Mouse (Mus musculus) fat pad, adult 2 months (tissue): ENCODE results near the gene Gm37240.
"Not testable (repeated sequence)": the region's sequence is repeated elsewhere in the genome, so short reads cannot be mapped to it uniquely, and the experiment has no call there.

Experiments used
- DNase-seq: peaks from one replicate; pipeline ENCODE4 v3.0.0-alpha.2; 2011; ENCODE audit warnings: low read depth, low spot score; ENCODE audit errors: extremely low read depth

Gm37240 gene

DNA sequence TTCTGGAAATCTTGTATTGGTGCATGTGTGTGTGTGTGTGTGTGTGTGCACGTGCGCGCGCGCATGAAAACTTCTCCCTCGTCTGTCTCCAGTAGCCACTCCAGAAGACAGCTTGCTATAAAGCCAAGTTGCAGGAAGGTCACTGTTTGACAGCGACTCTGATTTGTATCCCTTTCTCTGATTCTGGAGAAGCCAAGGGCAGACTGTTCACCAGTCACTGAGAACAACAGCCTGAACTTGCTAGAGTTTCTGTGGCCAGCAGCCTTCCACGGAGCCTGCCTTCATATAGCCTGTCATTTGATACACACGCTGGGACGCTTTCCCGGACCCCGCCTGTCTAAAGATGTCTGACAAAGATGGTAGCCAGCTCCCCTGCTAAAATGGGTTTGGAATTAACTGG, 1224.2 kb downstream of the Gm37240 start:
- no peak for DNase-seq

GRCm38 (mm10) chr3:84660380-84660779, 1226.9 kb downstream of the Gm37240 start:
- DNase-seq, result no peak

DNA sequence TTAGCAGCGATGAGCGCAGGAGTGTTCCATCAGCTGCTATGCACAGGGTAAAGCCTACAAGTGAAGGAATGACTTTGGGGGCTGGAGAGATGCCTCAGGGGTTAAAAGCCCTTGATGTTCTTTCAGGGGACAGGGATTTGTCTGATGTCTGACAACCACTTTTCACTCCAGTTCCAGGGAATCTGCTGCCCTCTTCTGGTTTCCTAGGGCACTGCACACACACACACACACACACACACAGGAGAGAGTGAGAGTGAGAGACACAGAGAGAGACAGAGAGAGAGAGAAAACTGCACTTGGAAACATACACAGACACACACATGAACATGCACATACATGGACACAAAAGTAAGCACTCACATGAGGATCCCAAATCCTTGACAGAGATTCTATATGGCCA, 1228.4 kb downstream of the Gm37240 start:
- no peak for DNase-seq

GRCm38 (mm10) chr3:84658017-84658416, 1229.3 kb downstream of the Gm37240 start:
- no peak for DNase-seq

GRCm38 (mm10) chr3:84657240-84657639, 1230.1 kb downstream of the Gm37240 start:
- DNase-seq, result no peak

DNA sequence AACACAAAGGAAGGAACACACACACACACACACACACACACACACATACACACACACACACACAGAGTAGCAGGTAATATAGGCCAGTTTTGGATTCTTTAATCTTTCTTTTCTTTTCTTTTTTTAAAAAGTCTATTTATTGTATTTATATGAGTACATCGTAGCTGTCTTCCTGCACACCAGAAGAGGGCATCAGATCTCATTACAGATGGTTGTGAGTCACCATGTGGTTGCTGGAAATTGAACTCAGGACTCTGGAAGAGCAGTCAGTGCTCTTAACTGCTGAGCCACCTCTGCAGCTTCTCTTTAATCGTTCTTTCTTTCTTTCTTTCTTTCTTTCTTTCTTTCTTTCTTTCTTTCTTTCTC, 1231.5 kb downstream of the Gm37240 start:
- not testable (repeated sequence) for DNase-seq

DNA sequence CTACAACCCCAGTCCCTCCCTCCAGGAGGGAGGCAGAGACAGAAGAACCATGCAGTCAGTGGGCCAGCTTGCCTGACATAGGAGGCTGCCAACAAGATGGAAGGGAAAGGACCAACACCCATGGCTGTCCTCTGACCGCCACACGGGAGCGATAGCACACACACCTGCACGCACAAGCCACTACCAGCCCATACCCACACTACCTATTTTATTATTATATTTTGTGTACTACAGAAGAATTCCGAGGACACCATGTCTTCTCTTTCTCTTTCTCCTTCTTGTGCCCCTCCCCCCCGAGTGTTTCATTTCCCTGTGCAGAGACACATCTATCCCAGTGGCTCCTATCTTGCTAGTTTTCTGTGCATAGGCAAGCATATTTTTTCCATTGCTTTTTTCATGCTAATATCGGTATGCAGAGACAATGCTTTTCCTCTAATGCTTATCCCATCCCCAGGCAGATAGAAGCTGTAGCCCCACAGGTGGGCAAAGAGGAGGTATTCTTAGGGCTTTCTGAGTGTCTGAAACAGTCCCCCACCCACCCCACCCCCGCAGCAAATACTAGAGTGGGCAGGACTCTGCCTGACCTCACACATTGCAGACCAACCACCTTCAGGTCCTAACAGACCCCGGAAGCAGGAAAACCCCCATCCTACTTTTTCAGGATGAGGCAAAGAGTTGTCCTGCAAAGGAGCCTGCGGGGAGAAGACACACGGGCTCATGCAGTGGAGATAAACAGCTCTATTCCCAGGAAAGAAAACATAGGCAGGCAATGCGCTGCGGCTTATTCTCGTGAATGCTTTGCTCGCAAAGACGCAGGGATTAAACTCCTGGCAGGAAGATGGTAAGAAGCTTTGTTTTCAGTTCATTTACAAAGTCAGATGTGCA, 1232.2 kb downstream of the Gm37240 start:
- no peak for DNase-seq

GRCm38 (mm10) chr3:84654246-84654826, 1233.0 kb downstream of the Gm37240 start:
- DNase-seq, result no peak

DNA sequence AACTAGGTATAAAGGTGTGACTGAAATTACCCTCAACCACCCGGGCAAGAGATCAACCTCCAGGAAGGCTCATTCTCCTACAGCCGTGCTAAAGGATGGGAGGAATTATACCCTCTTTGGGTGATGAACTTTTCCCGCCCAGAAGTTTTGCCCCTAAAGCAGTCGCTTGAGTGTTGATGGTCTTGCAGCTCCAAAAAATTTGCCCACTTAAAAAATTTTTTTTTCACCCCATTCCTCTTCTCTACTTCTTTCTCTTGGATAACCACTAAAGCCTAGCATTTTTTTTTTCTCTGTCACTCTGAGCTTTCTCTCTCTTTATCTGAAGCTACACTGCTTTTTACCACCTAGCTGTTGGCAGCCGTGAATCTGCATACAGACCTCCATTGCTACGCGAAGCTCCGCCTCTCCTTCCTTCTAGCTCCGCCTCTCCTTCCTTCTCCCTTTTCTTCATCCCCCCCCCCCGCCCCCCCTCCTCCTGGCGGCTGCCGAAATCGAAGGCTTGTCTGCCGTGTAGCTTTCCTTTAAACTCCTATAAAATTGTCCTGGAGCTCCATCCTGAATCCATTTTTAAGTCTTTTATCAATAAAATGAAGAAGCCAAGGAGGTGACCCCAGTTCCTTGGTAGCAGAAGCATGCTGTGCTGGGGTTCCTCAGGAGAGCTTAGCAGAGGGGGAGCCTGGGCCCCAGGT, 1233.6 kb downstream of the Gm37240 start:
- DNase-seq, result no peak

GRCm38 (mm10) chr3:84652643-84653556, 1234.4 kb downstream of the Gm37240 start:
- DNase-seq, result no peak

DNA sequence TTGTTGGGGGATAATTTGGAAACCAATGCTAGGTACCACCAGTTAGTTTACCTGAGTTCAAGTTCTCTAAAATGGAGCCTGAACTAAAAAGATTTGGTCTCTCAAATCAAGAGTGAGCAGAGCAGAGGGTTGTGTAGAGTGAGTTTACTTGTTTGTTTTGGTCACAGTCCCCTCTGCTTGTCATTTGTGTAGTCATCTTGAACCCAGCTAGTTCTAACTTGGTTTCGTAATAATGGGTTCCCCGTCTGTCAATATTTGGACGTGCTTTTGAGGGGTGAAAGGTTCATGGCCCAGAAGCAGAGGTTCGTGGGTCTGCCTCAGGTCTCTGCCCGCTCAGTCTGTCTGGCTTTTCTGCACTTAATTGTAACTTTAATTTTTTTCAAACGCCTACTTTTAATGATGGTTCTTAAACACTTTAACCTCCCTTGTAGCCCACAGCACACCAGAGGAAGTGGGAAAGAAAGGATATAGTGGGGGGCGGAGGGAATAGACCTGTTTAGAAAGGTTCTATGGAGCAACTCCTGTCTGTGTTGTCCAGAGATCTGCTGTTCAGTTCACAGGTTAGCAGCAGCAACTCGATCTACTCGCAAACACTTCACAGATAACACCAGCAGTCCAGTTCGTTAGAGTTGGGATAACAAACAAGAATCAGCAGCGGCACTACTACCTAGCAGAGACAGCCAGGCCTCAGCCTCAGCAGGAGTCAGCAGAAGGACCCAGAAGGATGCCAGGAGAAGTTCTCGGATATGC, 1237.6 kb downstream of the Gm37240 start:
- no peak for DNase-seq

GRCm38 (mm10) chr3:84648069-84648468, 1239.2 kb downstream of the Gm37240 start:
- not testable (repeated sequence) for DNase-seq

- DNase-seq, result no peak
Observed at GRCm38 (mm10) chr3:84647616-84648015, 1239.7 kb downstream of the Gm37240 start.

- DNase-seq, result no peak
Observed at GRCm38 (mm10) chr3:84646331-84646845, 1240.9 kb downstream of the Gm37240 start.

DNA sequence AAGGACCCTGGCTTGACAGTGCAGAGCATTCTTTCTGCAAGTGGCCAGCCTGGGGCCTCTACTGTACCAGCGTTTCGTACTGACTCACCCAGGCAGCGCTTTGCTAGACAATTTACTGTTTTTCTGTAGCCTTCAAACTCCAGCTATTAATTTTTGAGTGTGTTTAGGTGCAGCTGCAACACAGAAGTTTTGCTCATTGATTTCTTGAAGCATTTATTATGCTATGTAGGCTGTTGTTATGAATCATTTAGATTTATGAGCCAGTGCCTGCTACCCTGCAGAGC, 1241.4 kb downstream of the Gm37240 start:
- DNase-seq, result no peak

- no peak for DNase-seq
Observed at GRCm38 (mm10) chr3:84645156-84646006, 1241.9 kb downstream of the Gm37240 start.

DNA sequence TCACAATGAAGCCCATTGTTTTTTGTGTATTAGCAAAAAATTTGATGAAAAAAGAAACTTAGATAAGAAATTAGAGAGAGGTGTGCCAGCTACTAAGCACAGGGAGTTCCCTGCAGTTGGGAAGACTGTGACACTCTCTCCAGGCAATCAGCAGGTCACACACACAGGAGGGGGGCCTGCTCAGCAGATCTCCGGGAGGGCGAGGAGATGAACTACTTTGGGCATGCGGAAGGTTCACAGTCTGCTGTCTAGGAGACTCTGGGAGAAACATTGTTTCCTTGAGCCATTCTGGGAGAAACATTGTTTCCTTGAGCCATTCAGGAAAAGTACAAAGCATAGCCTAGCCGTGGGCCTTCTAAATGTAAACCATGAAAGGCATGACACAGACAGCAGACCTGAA, 1244.4 kb downstream of the Gm37240 start:
- DNase-seq, result no peak

DNA sequence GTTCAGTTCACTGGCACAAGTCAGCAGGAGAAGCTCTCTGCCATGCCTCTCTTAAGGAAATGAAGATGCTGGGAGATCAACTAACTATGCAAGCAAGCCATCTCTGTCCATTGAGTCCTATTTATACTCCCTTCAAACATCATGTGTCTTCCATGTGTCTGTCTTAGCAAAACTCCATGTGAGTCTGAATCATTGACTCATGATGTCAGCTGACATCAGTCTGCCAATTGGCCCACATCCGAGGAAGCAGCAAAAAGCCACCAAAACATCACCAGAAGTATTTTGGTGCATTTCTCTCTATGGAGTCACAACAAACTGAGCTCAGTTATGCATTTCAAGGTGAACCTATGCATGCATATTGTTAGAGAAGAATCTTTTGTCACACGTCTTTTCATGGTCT, 1245.9 kb downstream of the Gm37240 start:
- DNase-seq, result no peak

- no peak for DNase-seq
Observed at GRCm38 (mm10) chr3:84640536-84640935, 1246.8 kb downstream of the Gm37240 start.
